Mouse (Mus musculus): Measurements from ENCODE around the gene 1110032F04Rik. TPM values are rescaled to one million over a fixed set of nuclear protein-coding genes. Genes with fewer than 3 reads are reported as not detected.
A peak's percentile ranks its signal among the peaks of the same experiment; 100 is the strongest.
"Not testable (repeated sequence)": the region's sequence is repeated elsewhere in the genome, so short reads cannot be mapped to it uniquely, and the experiment has no call there.

The 1110032F04Rik gene
- polyA plus RNA-seq, 1 experiment from 2014 or later: 0.85 TPM

GRCm38 (mm10) chr3:68852414-68852813 lies 17.0 kb upstream of the 1110032F04Rik start:
- no peak overlapping the region for H3K4me2 ChIP-seq
- no peak overlapping the region for H3K27ac ChIP-seq
- H3K9ac ChIP-seq: no peak overlapping the region
- H3K4me1 ChIP-seq (replicated peaks): no peaks in the 10 kb centered on the region
- WGBS (ENCODE audit: insufficient replicate concordance): 58% methylated on average over 1 of the region's 1 CpGs
- H3K4me3 ChIP-seq (replicated peaks): no peak overlapping the region
- ATAC-seq (ENCODE audit: low read depth): no peak
- no peaks in the 10 kb centered on the region for H3K9me3 ChIP-seq (replicated peaks)
- DNase-seq: no peak
- H3K36me3 ChIP-seq: no peaks in the 10 kb centered on the region
- no peaks in the 10 kb centered on the region for H3K27me3 ChIP-seq

DNA sequence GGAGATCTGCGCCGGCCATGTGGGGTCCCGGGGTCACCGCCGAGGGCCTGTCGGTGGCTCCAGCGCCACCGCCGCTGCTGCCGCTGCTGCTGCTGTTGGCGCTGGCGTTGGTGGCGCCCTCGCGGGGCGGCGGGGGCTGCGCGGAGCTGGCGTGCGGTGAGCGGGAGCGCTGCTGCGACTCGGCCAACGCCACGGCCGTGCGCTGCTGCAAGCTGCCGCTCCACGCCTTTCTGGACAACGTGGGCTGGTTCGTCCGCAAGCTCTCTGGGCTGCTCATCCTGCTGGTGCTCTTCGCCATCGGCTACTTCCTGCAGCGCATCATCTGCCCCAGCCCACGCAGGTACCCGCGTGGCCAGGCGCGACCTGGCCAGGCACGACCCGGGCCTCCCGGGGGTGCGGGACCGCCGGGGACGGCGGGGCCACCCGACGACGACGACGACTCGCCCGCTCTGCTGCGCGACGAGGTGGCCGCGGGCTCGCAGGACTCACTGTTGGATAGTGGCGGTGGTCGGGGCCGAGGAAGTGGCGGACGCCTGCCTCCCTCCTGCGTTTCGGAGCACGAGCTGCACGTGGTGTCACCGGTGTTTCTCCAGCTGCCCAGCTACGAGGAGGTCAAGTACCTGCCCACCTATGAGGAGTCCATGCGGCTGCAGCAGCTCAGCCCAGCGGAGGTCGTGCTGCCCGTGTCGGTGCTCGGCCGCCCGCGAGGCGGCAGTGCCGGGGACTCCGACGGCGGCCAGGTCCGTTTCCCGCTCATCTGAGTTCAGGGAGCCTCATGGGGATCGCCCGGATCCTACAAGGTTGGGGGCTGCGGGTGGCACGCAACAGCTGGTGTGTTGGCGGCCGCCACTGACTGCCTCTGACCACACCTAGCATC lies 543 bp downstream of the 1110032F04Rik start:
- DNase-seq (no peak), ATAC-seq (ENCODE audit: low read depth) (peak; percentile 53)
- peaks cover 47% of the 10 kb centered on the region for H3K27me3 ChIP-seq
- no peaks in the 10 kb centered on the region for H3K36me3 ChIP-seq
- peak overlapping the region; percentile 84 for H3K4me2 ChIP-seq
- peaks cover 17% of the 10 kb centered on the region for H3K4me1 ChIP-seq (replicated peaks)
- H3K9me3 ChIP-seq (replicated peaks): no peaks in the 10 kb centered on the region
- H3K4me3 ChIP-seq (replicated peaks): peak overlapping the region; percentile 60
- H3K9ac ChIP-seq: peak overlapping the region; percentile 50
- WGBS (ENCODE audit: insufficient replicate concordance): under 1% methylated on average over 96 of the region's 96 CpGs
- no peak overlapping the region for H3K27ac ChIP-seq

DNA sequence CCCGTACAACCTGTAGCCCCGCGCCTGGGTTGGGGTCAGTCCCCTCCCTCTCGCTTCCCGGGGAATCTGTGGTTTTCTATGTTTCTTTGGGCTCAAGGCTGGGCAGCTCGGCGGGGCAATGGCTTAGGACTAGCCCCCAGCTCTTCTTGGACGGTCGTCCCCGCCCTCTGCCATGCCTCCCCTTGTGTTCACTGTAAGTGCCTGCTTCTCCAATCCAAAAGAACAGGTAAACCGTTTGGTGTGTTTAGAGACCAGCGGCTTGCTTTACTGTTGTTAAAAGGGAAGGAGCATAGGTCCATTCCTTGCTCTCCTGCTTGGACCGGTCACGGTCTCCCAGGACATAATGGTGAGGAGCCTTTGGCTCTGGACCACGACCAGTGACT lies 1.2 kb downstream of the 1110032F04Rik start:
- 6% methylated on average over 15 of the region's 15 CpGs for WGBS (ENCODE audit: insufficient replicate concordance)

GRCm38 (mm10) chr3:68874079-68874478 lies 4.7 kb downstream of the 1110032F04Rik start:
- WGBS (ENCODE audit: insufficient replicate concordance): 51% methylated on average over 2 of the region's 2 CpGs
- no peak overlapping the region for H3K4me2 ChIP-seq
- peaks cover 29% of the 10 kb centered on the region for H3K27me3 ChIP-seq
- no peak overlapping the region for H3K4me3 ChIP-seq (replicated peaks)
- H3K9me3 ChIP-seq (replicated peaks): no peaks in the 10 kb centered on the region
- H3K27ac ChIP-seq: no peak overlapping the region
- DNase-seq (no peak), ATAC-seq (ENCODE audit: low read depth) (no peak)
- H3K4me1 ChIP-seq (replicated peaks): peaks cover 14% of the 10 kb centered on the region
- no peak overlapping the region for H3K9ac ChIP-seq
- H3K36me3 ChIP-seq: no peaks in the 10 kb centered on the region

More for the DNA sequence above, 1.2 kb downstream of the 1110032F04Rik start:
- H3K9me3 ChIP-seq (replicated peaks): no peaks in the 10 kb centered on the region
- peaks cover 49% of the 10 kb centered on the region for H3K27me3 ChIP-seq
- H3K4me2 ChIP-seq: peak overlapping the region; percentile 84
- H3K4me3 ChIP-seq (replicated peaks): peak overlapping the region; percentile 60
- H3K36me3 ChIP-seq: no peaks in the 10 kb centered on the region
- no peak overlapping the region for H3K9ac ChIP-seq
- no peak overlapping the region for H3K27ac ChIP-seq
- ATAC-seq (ENCODE audit: low read depth) (no peak), DNase-seq (no peak)
- peaks cover 17% of the 10 kb centered on the region for H3K4me1 ChIP-seq (replicated peaks)

GRCm38 (mm10) chr3:68886845-68887244 lies 17.5 kb downstream of the 1110032F04Rik start:
- no peak for DNase-seq
- H3K36me3 ChIP-seq: no peaks in the 10 kb centered on the region
- H3K27me3 ChIP-seq: no peaks in the 10 kb centered on the region
- no peaks in the 10 kb centered on the region for H3K4me1 ChIP-seq (replicated peaks)
- no peaks in the 10 kb centered on the region for H3K9me3 ChIP-seq (replicated peaks)
- WGBS (ENCODE audit: insufficient replicate concordance): 72% methylated on average over 5 of the region's 5 CpGs
- H3K4me2 ChIP-seq: no peak overlapping the region
- ATAC-seq (ENCODE audit: low read depth): no peak
- H3K9ac ChIP-seq: no peak overlapping the region
- H3K4me3 ChIP-seq (replicated peaks): no peak overlapping the region
- no peak overlapping the region for H3K27ac ChIP-seq

DNA sequence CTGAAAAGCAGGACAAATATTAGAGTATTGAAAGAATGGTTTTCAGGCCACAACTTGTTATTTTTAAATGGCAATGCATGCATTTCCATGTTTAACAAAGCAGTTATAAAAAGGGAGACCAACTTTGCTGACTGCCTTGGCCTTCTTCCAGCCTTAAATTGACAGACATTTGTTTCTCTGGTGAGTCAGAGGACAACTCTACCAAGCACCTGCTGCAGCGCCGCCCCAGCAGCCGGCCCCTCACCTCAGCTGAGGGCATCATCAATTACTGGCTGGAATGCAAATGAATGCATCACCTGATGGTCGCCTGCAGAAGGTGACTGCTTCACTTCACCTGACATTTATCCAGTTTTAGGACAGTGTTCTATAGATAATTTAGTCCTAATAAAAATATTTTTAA lies 26.0 kb downstream of the 1110032F04Rik start:
- ATAC-seq (ENCODE audit: low read depth): no peak
- WGBS (ENCODE audit: insufficient replicate concordance): 73% methylated on average over 4 of the region's 4 CpGs

DNA sequence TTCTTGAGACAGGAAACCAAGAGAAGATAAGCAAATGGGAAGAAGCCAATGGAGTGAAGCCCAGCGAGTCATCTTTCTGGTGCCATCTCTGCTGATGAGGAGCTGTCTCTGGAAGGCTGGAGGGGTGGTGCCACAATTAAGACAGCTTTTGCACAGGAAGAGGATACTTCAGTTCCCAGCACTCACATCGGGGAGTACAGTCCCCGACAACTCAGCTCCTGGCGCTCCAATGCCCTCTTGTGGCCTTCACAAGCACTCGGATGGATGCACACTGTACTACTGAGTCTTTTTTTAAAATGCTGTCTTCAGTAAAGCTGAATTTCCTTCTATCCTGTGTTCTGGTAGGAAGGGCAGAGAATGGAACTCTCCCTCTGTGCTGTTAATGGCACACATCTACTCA lies 27.8 kb downstream of the 1110032F04Rik start:
- H3K27me3 ChIP-seq: no peaks in the 10 kb centered on the region
- ATAC-seq (ENCODE audit: low read depth) (no peak), DNase-seq (no peak)
- no peak overlapping the region for H3K9ac ChIP-seq
- H3K4me3 ChIP-seq (replicated peaks): no peak overlapping the region
- no peaks in the 10 kb centered on the region for H3K36me3 ChIP-seq
- H3K4me2 ChIP-seq: no peak overlapping the region
- no peaks in the 10 kb centered on the region for H3K9me3 ChIP-seq (replicated peaks)
- WGBS (ENCODE audit: insufficient replicate concordance): 54% methylated on average over 5 of the region's 5 CpGs
- no peaks in the 10 kb centered on the region for H3K4me1 ChIP-seq (replicated peaks)
- no peak overlapping the region for H3K27ac ChIP-seq

More for the DNA sequence above, 26.0 kb downstream of the 1110032F04Rik start:
- H3K9ac ChIP-seq: no peak overlapping the region
- H3K4me3 ChIP-seq (replicated peaks): no peak overlapping the region
- no peaks in the 10 kb centered on the region for H3K27me3 ChIP-seq
- H3K4me1 ChIP-seq (replicated peaks): no peaks in the 10 kb centered on the region
- no peak for DNase-seq
- H3K36me3 ChIP-seq: no peaks in the 10 kb centered on the region
- no peaks in the 10 kb centered on the region for H3K9me3 ChIP-seq (replicated peaks)
- H3K27ac ChIP-seq: no peak overlapping the region
- H3K4me2 ChIP-seq: no peak overlapping the region

GRCm38 (mm10) chr3:68902636-68903035 lies 33.2 kb downstream of the 1110032F04Rik start:
- H3K9me3 ChIP-seq (replicated peaks); H3K4me1 ChIP-seq (replicated peaks); H3K27ac ChIP-seq; DNase-seq; H3K36me3 ChIP-seq; H3K27me3 ChIP-seq; H3K4me2 ChIP-seq; H3K9ac ChIP-seq; H3K4me3 ChIP-seq (replicated peaks): not testable (repeated sequence)
- peak; percentile 81; the same call in 1 of the 2 replicates for ATAC-seq (ENCODE audit: low read depth)
- WGBS (ENCODE audit: insufficient replicate concordance): 84% methylated on average over 20 of the region's 20 CpGs

DNA sequence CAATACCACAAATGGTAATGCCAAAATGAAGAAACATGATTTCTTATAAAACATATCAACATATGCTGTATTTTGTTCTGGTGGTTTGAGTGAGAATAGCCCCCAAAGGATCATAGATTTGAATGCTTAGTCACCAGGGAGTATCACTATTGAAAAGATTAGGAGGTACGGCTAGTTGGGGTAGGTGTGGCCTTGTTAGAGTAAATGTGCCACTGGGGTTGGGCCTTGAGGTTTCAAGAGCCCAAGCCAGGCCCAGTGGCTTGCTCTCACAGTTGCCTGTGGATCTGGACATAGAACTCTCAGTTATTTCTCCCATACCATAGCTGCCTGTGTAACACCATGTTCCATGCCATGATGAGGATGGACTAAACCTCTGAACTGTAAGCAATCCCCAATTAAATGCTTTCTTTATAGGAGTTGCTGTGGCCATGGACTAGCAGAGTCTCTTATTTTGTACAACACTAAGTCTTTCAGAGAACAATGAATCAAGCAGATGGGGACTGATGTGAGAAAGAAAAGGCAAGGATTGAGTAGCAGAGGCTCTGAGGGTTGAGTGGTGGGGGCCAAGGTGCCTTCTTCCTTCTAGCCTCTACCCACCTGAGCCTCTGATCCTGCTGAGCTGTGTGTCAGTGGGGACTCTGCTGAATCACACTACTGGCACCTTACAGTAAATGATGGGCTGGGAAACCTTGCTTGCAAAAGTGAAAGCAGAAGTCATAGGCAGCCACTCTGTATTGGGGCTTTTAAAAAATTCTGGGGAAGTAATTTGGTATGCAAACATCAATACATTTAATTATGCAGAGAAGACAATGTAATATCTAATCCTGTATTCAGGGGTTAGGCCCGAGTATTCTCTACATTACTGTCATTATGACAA lies 35.8 kb downstream of the 1110032F04Rik start:
- H3K27me3 ChIP-seq: no peaks in the 10 kb centered on the region
- H3K27ac ChIP-seq: no peak overlapping the region
- no peak overlapping the region for H3K4me2 ChIP-seq
- H3K9ac ChIP-seq: no peak overlapping the region
- peaks cover 5% of the 10 kb centered on the region; the same call in 1 of the 2 replicates for H3K4me1 ChIP-seq (replicated peaks)
- H3K36me3 ChIP-seq: no peaks in the 10 kb centered on the region
- H3K4me3 ChIP-seq (replicated peaks): no peak overlapping the region
- ATAC-seq (ENCODE audit: low read depth): no peak
- WGBS (ENCODE audit: insufficient replicate concordance): 50% methylated on average over 2 of the region's 2 CpGs
- no peak for DNase-seq
- no peaks in the 10 kb centered on the region for H3K9me3 ChIP-seq (replicated peaks)

GRCm38 (mm10) chr3:68907509-68907908 lies 38.1 kb downstream of the 1110032F04Rik start:
- no peak for ATAC-seq (ENCODE audit: low read depth)
- Histone ChIP-seq H3K36me3 (no peaks in the 10 kb centered on the region), H3K4me3 (replicated peaks) (no peak overlapping the region), H3K4me2 (no peak overlapping the region), H3K9me3 (replicated peaks) (no peaks in the 10 kb centered on the region), H3K27ac (no peak overlapping the region), H3K9ac (no peak overlapping the region), H3K27me3 (no peaks in the 10 kb centered on the region), H3K4me1 (replicated peaks) (peaks cover 5% of the 10 kb centered on the region; the same call in 1 of the 2 replicates)
- no peak for DNase-seq
- WGBS (ENCODE audit: insufficient replicate concordance): 65% methylated on average over 4 of the region's 4 CpGs
